Mouse (Mus musculus) ZHBTc4 (cell line): ENCODE results near the gene Rtbdn.

Source experiments
- DNase-seq: peaks from one replicate; pipeline ENCODE4 v3.0.0-alpha.2; 2011; ENCODE audit warnings: low read depth, low spot score

The Rtbdn gene

DNA sequence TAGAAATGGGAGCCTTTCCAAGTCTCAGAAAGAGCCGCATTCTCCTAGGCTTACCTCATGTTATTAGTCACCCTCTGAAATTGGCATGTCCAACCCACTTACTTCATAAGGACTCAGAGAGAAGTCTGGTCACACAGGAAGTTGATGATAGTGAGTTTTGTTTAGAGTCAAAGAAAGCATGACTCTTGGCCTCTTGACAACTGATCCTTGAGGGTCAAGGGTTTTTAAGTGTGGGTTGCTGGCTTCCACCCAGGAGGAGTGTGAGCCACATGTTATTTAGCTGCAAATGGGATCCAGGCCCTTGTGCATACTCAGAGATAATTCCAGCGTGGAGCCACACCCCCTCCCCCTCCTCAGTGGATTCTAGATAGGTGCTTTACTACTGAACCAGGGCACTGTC is 25.2 kb upstream of the Rtbdn start:
- no peak for DNase-seq

DNA sequence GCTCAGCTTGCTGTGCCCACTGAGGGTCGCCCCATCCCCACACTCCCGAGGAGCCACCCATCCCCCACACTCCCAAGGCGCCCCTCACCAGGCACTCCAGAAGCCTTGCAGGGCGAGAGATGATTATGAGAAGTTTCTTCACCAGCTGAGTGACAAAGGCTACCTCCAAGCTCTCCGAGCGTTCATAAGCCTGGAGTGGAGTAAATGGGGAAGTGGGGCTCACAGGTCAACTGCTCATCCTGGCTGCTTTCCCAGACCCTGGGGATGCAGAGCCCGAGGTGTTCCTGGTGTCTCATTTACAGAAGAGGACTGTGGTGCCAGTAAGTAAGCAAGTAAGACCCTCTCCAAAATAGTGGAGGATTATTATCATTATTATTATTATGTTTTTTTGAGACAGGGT is 21.2 kb upstream of the Rtbdn start:
- no peak for DNase-seq

DNA sequence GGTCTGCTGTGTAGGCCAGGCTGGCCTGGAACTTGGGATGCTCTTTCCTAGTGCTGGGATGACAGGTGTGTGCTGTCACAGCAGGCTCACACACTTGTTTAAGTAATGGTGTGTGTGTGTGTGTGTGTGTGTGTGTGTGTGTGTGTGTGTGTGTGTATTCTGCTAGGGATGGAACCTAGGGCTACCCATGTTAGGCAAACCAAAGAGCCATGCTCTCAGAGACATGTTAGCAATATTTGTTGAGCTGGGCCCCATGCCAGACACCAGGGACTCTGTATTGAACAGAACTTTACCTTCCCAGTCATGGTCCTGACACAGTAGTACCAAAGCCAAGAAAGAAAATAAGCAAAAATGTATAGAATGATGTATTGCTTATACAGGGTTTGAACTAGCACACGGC is 19.3 kb upstream of the Rtbdn start:
- no peak for DNase-seq

DNA sequence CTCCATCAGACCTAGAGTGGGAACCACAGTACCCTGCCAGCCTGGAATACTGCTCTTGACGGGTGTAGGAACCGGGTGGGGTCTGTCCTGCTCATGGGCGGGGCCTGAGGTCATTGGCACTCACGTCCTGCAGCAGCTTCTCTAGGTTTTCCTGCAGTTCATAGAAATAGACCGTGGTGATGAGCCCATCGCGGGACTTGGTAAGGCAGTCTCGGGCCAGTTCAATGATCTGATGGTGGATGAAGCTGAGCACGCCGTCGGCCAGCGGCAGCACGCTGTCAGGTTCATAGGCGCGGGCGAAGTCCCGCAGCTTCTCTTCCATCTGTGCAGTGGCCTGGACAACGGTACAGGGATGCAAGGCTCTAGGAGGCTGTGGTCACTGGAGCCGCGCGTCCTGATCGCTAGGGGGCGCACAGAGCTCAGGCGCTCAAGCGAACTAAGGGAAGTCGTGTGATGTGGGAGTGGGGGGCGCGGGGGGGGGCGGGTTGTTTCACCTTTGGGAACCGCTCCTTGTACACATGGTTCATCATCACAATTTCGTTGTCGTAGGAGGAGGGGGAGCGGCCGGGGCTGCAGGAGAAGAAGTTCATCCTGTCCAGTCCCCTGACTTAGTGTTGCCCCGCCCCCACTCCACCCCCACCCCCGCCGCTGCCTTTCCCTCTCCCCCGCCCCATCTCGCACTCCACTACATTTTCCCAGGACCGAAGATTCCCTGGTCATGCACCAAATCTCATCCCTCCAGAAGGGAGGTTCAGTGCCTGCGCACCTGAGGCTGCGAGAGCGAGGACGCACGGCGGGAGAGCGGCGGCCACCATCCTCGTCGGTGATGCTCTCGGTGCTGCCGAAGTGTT is 18.1 kb upstream of the Rtbdn start:
- DNase-seq: peak; percentile 83

DNA sequence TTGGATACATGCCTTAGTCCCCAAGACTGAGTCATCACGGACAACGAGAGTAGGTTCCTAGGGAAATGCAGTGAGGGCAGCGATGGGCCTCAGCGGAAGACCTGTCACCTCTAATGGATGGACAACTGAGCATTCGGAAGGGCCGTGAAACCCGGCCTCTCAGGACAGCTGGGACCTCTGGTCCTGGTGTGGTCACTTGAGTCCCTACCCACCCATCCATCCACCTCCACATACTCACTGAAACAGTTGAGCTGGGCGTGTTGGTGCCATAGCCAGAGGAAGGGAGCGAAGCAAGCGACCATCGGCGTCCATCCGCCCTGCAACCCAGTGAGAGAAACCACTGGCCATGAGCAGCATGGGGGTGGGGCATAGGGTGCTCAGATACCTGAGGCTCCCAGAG is 16.2 kb upstream of the Rtbdn start:
- no peak for DNase-seq

DNA sequence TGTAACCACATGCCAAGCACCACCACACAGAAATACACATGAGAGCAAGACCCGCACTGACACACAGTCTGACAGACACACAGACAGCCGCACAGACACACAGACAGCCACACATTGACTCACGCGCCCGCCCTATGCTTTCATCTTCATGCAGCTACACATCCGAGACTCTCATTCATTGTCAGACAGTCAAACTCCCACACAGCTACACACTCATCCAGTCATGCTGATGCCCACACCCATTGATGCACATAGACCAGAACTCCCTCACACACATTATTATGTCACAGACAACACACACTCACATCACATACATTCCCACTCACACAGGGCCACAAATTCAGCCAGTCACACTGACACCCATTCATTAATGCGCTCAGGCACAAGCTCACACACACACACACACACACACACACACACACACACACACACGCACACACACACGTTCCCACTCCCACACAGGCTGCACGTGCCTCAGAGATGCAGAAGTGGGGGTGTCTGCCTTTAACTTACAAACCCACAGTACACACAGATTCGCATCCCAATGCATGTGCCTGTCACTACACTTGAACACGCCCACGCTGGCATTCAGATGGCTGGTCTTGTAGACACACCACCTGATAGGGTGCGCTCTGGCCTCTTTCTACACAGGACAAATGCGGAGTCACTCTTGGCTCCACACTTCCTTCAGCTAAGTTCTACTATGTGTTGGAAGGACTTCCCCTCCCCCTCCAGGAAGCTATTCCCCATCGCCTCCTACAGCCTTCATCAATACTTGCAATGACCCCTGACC is 12.8 kb upstream of the Rtbdn start:
- no peak for DNase-seq

DNA sequence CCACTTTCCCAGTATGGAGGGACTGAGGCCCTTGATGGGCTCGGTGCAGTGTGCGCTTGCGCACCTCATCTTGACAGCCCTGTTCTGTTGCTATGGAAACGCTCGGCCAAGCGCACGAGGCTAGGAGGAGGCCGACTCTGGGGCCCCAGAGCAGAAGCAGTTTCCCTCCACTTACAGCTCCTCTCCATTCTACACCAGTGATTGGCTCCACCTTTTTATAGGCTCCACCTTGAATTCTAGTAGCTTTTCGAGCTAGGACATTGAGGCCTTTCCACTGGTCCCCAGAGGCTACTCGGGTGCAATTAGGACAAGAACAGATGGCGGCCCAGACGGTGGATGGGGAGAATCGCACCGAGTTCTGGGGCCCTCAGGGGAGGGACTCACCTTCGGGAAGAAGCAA is 11.9 kb upstream of the Rtbdn start:
- peak; percentile 88 for DNase-seq

DNA sequence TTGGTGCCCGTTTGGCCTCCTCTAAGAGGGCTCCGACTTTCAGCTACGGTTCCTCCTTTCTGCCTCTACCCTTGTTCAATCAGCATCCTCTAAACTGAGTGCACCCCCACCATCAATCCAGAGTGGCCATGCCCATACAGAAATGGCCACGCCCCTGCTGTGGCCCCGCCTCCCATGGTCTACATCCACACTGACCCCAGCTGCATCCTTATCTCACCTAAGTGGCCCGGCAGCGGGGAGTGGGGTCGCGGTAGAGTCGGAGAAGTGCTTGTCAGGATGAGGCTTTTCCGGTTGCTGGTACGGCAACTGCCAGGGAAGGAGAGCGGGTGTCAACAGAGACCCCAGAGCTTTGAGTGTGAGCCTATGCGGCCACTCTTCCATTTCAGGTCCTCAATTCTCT is 11.3 kb upstream of the Rtbdn start:
- DNase-seq: no peak

DNA sequence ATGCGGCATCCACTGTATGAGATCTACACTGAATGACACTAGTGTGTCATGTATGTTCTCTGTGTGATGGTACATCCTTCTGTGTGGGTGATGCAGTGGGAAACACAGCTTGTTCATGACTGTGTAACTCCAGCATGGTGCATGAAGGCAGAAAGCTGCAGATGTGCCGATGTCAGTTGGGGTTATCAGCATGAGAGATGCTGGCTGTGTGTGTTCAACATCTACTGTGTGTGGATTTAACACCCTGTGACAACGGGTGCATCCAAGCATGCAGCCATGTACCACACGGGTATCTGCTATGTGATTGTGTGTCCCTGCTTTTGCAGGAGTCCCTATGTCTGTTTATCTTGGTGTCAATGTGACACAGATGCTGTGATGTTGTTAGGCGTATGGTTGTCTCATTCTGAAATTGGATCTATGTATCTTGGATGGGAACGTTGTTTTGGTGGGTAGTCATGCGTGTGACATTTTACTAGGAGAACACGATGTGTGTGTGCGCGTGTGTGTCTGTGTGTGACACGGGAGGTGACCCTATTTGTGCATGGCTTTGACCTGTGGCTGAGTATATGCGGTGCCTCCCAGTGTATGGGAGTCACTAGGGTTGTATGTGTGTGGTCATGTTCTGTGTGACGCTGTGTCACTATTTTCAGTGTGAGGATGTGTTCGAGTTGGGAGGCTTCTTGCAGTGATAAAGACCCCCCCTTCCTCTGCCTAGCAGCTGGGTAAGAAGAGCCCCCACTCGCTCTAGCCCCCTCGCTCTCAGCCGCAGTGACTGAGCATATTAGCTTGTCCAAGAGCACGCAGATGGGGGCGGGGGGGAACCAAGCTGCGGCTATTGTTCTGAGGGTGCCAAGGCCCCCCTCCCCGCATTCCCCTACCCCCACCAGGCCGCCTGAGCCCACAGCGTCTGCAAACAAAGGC is 10.5 kb upstream of the Rtbdn start:
- DNase-seq: no peak

DNA sequence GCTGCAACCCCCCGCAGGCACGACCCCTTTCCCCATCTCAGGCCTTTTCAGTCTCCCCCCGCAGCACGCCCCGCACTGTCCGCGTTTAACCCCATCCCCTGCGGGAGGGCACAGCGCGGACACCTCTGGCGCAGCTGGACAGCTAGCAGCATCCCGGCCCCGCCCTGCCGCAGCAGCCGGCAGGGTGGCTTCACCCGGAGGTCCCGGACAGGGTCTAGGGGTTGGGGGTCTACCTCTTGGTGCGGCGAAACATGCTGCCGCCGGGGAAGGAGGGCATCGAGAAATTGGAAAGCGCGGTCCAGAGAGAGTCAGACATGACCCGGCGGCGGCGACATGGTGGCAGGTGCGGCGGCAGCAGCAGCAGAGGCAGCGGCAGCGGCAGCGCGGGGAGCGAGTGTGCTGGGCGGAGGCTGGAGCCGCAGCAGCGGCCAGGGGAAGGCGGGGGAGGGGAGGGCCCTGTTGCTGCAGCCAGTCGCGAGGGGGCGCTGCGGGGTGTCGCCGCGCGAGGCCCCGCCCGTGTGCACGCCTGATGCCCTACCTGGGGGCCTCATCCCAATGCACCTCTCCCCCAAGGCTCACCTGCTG is 9.7 kb upstream of the Rtbdn start, which contains the start of gene Mast1:
Gene Mast1, minus strand, starts transcription at position 398 of the 585 bp plus-strand sequence.
- peak; percentile 88 for DNase-seq

DNA sequence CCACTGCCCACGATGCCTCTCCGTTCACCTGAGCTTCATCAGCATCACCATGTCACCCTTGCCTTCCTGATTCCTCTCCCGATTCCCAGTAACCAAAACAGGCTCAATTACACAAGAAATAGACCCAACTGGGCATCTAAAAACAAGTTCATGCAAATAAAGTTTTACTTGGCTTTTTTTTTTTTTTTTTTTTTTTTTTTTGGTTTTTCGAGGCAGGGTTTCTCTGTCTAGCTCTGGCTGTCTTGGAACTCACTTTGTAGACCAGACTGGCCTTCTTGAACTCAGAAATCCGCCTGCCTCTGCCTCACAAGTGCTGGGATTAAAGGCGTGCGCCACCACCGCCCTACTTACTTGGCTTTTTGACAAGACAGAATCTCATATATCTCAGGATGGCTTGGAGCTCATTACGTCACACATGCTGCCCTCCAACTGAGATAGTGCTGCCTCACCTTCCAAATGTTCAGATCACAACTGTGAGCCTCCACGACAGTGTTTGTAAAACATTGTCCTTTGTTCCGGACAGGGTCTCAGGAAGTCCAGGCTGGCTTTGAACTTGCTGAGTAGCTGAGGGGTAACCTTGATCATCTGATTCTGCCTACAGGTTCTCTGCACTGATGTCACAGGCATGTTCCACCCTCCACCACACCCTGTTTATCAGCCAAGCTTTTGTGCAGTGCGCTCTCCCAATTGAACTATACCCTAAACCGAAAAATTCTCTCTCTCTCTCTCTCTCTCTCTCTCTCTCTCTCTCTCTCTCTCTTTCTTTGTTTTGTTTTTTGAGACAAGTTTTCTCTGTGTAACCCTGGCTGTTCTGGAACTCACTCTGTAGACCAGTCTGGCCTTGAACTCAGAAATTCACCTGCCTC is 8.9 kb upstream of the Rtbdn start:
- DNase-seq: no peak

DNA sequence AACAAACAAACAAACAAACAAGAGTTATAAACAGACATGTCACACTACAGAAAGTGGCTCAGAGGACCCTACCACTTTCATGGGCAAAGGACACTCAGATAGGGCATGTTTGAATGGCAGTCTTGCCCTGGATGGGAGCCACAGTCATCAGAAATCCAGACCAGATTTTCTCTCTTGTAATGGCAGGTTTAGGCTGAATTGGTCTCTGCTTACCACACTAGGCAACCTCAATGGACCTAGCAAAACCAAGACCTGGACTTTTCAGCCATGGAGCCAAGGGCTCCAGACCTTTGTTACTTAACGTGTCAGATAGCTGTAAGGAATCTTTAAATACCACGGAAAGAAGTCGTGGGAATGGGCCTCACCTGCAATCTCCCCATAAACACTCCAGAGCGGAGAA is 3.1 kb upstream of the Rtbdn start:
- DNase-seq: no peak

DNA sequence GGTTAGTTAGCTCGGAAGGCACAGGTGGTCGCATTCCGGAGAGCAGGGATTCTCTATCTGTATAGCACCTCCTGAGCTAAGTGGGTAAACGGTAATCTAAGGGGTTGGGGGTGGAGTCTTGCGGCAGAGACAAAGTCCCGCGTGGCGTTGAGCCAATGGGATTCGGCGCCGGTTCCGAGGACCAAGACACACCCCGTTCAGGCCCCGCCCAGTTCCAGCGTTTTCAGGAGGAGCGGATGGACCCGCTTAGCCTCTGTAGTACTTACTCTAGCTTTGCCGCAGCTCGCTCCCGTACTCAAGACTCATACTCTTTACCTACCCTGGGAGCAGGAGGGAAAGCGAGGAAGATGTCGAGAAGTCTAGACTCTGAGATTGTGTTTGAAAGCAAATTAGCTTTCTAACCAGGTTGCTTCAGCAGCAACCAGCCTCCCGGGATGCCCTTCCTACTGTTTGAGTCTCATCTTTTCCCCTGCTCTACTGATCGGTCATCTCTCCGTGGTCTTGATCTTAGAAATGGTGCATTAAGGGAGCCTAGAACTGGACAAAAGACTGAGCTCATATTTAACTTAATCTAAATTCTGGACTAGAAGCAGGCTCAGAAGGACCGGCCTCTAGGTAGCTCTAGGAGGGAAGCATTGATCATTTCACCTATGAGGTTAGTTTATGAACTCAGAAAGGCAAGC is 2.2 kb upstream of the Rtbdn start:
- DNase-seq: peak; percentile 93

DNA sequence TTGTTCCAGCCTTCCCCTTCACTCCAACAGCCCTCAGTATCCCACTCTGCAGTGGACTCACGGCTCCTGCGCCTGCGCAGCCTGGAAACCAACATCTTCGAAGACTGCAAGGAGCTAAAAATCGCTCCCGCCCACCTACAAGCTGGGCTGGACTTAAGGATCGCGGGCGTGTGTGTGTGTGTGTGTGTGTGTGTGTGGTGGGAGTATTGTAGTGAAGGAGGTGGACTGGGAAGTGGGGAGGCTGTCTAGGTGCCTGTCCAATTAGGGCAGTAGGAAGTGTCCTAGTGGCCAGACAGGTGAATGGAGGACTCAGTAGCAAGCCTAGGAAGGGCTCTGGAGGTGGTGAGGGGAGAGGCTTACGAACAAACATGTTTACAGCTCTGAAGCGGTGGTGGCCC is 1.6 kb upstream of the Rtbdn start:
- DNase-seq: no peak

DNA sequence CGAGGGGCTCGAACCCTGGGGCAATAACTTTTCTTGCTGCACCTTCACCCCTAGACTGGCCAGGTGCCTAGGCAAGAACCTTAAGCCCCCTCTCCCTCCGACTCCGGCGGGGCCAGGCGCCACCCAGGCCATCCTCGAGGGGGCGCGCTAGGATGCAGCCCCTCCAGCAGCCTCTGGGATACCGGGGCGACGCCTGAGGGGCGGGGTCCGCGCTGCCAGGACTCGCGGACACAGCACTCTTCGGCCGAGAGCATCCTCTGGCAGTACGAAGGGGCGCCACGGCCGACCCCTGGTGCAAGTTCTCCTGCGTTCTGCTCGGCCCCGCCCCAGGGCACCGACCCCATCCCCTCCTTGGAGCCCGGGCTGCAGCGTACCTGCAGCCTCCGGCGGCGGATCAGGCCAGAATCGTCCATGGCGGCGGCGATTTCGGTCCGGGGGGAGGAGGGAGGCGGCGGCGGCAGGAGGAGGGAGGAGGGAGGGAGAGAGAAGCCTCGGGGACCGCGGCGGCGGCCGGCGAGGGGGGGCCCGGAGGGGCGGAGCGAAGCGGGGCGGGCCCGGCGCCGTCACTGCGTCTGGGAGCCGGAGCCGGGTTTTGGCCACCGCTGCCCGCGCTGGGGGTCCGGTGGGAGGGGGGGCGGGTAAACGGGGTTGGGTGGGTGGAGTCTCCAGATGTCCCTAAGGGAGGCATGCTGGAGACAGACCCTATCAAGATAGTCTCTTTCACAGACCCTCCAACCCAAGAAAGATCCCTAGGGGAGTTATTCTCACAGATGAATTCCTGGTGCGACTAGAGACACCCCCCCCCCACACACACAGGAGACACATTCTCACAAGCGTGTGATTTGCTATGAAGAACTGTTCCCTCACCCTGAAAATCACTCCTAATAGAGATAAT is 911 bp upstream of the Rtbdn start:
- DNase-seq: peak; percentile 79

DNA sequence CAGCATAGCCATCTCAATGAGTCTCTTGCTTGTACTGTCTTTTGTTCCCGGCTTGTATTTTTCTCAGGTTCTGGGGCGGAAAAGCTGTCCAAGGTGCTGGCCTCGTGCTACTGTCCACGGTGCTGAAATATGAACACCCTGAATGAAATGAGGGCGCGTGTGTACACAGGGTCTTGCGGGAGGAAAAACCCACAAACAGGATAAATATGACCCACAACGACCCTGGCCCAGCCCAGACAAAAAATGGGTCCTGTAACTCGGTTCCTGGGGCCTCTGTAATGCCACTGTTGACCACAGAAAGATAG is 402 bp downstream of the Rtbdn start:
- DNase-seq: peak; percentile 57

DNA sequence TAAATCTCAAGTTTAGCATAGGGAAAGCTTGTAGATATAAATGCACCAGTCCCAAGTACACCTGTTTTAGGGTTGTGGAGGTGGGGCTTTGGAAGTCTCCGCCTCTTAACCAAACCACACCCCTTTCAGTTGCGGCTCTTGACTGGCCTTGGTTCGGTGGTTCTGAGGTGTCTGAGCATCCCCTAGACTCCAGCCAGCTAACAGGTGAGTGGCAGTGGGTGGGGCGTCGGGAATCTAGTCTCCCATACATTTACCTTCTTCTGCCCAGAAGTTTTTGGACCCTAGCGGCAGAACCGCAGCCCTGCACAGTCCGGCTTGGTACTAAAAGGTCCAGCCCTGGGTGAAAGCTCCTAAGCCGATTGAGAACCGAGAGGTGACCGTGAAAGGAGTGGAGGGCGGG is 3.0 kb downstream of the Rtbdn start:
- peak; percentile 47 for DNase-seq

DNA sequence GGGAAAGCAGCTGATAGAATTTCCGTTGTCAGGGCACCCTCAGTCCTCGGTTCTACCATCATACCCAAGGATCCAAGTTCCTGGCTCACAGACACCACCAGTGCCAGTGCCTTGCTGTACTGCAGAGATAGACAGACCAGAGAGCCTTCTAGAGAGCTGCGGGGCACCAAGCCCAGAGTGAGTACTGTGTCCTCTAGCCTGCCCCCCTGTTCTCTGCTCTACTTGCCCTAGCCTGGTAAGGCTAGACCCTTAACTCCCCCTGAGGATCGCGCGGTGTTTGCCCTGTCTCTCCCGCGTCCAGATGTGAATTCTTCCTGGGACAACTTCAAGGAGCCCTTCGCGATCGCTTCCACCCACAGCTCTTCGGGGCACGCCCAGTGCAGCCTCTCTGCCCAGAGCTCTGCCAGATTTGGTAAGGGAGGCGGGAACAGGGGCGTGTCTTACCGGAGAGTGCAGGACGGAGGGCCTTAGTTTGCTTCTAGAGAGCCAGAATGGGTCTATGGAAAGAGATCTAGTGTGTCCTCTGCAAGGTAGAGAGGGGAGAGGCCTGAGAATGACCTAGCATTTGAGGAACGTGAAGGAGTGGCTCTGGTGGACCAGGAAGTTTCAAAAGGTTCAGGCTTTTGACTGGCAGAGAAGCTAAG is 5.9 kb downstream of the Rtbdn start:
- peak; percentile 93 for DNase-seq

DNA sequence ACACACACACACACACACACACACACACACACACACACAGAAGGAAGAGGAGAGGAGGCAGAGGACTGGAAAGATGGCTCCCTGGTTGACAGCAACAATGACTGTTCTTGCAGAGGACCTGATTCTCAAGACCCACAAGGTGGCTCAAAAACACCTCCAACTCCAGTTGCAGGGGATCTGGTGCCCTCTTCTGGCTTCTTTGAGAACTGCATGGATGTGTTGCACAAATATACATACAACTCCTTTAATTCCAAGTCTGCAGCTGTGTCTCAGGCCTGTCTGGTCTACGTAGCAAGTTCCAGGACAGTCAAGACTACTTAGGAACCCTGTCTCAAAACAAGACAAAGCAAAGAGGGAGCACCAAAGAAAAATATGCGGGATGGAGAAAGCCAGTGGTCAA is 10.0 kb downstream of the Rtbdn start:
- DNase-seq: peak; percentile 94
